Mouse (Mus musculus): ENCODE measurements around the gene Rbl2. TPM values are rescaled to one million over a fixed set of nuclear protein-coding genes. Genes with fewer than 3 reads are reported as not detected.

Rbl2 gene
- polyA plus RNA-seq, 1 experiment from 2014 or later: 24.7 TPM

- DNase-seq (ENCODE audit: low spot score) (peak; percentile 57), ATAC-seq (ENCODE audit: low FRiP score) (0 out of 2 replicates have a peak, but pooled peaks have one; percentile 55)
- Histone ChIP-seq H3K9me3 (ENCODE audit: control insufficient read depth, low read length) (no peaks in the 10 kb centered on the region), H3K4me1 (replicated peaks; ENCODE audit: control insufficient read depth, insufficient read depth, low read length) (peaks cover 18% of the 10 kb centered on the region), H3K27me3 (ENCODE audit: control insufficient read depth, insufficient read depth, low read length) (no peaks in the 10 kb centered on the region), H3K36me3 (replicated peaks; ENCODE audit: control insufficient read depth, insufficient read depth) (no peaks in the 10 kb centered on the region), H3K4me2 (replicated peaks) (peak overlapping the region; percentile 45), H3K27ac (0 out of 2 replicates have a peak overlapping the region, but pooled peaks have one; percentile 39), H3K4me3 (replicated peaks; ENCODE audit: low read length) (no peak overlapping the region), H3K9ac (no peak overlapping the region)
- 14% methylated on average over 14 of the region's 14 CpGs for WGBS
Observed at GRCm38 (mm10) chr8:91170914-91171313, 101.1 kb downstream of the Rbl2 start.

DNA sequence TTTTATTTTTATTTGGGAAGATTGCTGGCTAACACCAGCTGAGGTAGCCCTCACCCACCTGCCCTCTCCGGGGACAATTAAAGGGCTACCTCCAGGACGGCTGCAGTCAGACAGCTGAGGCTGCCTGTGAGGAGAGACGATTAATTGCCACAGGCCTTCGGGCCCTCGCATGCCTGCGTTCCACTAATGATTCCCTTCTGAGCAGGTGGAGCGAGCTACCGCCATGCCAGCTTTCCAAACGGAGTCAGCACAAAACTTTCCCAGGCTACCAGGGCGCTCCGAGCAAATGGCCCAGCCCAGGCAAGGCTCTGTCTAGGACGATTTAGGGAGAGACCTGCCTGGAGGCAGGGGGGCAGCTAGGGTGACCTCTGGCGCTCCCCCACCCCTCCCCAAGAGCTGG lies 101.7 kb downstream of the Rbl2 start:
- Histone ChIP-seq H3K27me3 (ENCODE audit: control insufficient read depth, insufficient read depth, low read length) (no peaks in the 10 kb centered on the region), H3K27ac (peak overlapping the region; percentile 26), H3K4me1 (replicated peaks; ENCODE audit: control insufficient read depth, insufficient read depth, low read length) (peaks cover 18% of the 10 kb centered on the region), H3K4me2 (replicated peaks) (0 out of 2 replicates have a peak overlapping the region, but pooled peaks have one; percentile 45), H3K4me3 (replicated peaks; ENCODE audit: low read length) (no peak overlapping the region), H3K9ac (no peak overlapping the region), H3K9me3 (ENCODE audit: control insufficient read depth, low read length) (no peaks in the 10 kb centered on the region), H3K36me3 (replicated peaks; ENCODE audit: control insufficient read depth, insufficient read depth) (no peaks in the 10 kb centered on the region)
- DNase-seq (ENCODE audit: low spot score) (no peak), ATAC-seq (ENCODE audit: low FRiP score) (peak; percentile 53)
- WGBS: 20% methylated on average over 13 of the region's 13 CpGs

Other genes starting within 250 kb of the Rbl2 start
- gene Chd9, start 241.7 kb upstream of the Rbl2 start, polyA plus RNA-seq (2014; fragmentation: Nextera tagmentation; extraction: Ambion mirVana): 99.2 and 103 TPM in 2 replicates
- 118 and 139 TPM in 2 replicates for gene Aktip, start 129.9 kb downstream of the Rbl2 start, polyA plus RNA-seq (2014; fragmentation: Nextera tagmentation; extraction: Ambion mirVana)
- 12.9 and 14.2 TPM in 2 replicates for gene Rpgrip1l, start 243.2 kb downstream of the Rbl2 start, polyA plus RNA-seq (2014; fragmentation: Nextera tagmentation; extraction: Ambion mirVana)
- 149 and 180 TPM in 2 replicates for gene Fto, start 243.5 kb downstream of the Rbl2 start, polyA plus RNA-seq (2014; fragmentation: Nextera tagmentation; extraction: Ambion mirVana)